Mouse (Mus musculus) testis, adult 2 months (tissue): ENCODE measurements around the gene Pdilt.

Source experiments
- CTCF ChIP-seq: fragments of 200-500 bp; IDR thresholded peaks from 2 replicates; pipeline ENCODE4 v1.5.1; 2012; ENCODE audit warnings: low read depth, mild to moderate bottlenecking, inconsistent platforms, low read length, moderate library complexity; ENCODE audit not compliant: control insufficient read depth, insufficient read depth, insufficient replicate concordance
- POLR2A ChIP-seq: fragments of 200-500 bp; IDR thresholded peaks from 2 replicates; pipeline ENCODE4 v1.6.1; 2012; ENCODE audit warnings: low read depth, mild to moderate bottlenecking, inconsistent platforms, low read length, moderate library complexity; ENCODE audit not compliant: control insufficient read depth

DNA sequence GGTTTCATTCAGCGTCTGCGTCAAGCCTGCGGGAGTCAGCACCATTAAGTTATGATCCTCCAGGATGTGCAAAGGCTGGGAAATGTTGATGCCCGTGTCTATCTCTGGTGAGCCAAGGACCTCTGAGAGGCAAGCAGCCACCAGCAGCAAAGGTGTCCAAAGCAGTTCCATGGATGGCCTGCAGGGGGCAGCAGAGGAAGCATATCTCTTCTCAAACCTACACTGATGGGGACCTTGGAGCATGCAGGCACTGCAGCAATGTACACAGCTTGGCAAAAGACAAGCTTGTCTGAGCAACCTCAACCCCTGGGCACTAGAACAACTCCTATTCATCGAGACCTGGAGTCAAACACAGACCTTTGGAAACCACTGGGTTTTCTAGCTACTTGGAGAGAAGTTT is 3.6 kb downstream of the Pdilt start:
- TF ChIP-seq CTCF (peak; percentile 99), POLR2A (no peak)
